Comparison of ENCODE assay signal across 10 mouse cellular contexts in genomic region chr3:107582130-107582874, GRCm38 (mm10). TPM values are rescaled to one million over a fixed set of nuclear protein-coding genes. Genes with fewer than 3 reads are reported as not detected.
DNase-seq lines count a peak whose midpoint lies in the region; ATAC-seq lines count a peak whose summit lies in the region.
"Had no signal": no experiment of that assay in that cellular context is flagged by ENCODE, and none has a peak within 500 bp of the region (broad histone marks: within the 10 kb centered on the region; RNA-seq: fewer than 3 reads in every experiment).

No protein-coding gene starts in this region.

- H3K9ac ChIP-seq in hindbrain, embryonic 13.5 days = no peak overlapping the region

- no peaks in the 10 kb centered on the region for H3K9me3 ChIP-seq in heart, embryonic 10.5 days
- H3K9me3 ChIP-seq in hindbrain, embryonic 13.5 days = no peaks in the 10 kb centered on the region
- H3K9me3 ChIP-seq in midbrain, embryonic 10.5 days (replicated peaks) = no peaks in the 10 kb centered on the region

- WGBS in heart, embryonic 10.5 days = 4% methylated on average over 18 of the region's 18 CpGs
- WGBS in hindbrain, embryonic 13.5 days = 2% methylated on average over 18 of the region's 18 CpGs
- 2% methylated on average over 18 of the region's 18 CpGs for WGBS in midbrain, embryonic 10.5 days

- 0 out of 2 replicates have a peak overlapping the region, but pooled peaks have one; percentile 33 for H3K27ac ChIP-seq in heart, embryonic 10.5 days
- H3K27ac ChIP-seq in hindbrain, embryonic 13.5 days = no peak overlapping the region
- H3K27ac ChIP-seq in midbrain, embryonic 10.5 days (replicated peaks) = no peak overlapping the region

- H3K4me3 ChIP-seq in heart, embryonic 10.5 days = peak overlapping the region; percentile 57
- peak overlapping the region; percentile 27 for H3K4me3 ChIP-seq in hindbrain, embryonic 13.5 days
- peak overlapping the region; percentile 48 for H3K4me3 ChIP-seq in midbrain, embryonic 10.5 days

- H3K36me3 ChIP-seq in heart, embryonic 10.5 days = no peaks in the 10 kb centered on the region
- no peaks in the 10 kb centered on the region for H3K36me3 ChIP-seq in hindbrain, embryonic 13.5 days
- no peaks in the 10 kb centered on the region for H3K36me3 ChIP-seq in midbrain, embryonic 10.5 days

- no peak for DNase-seq in heart, embryonic 10.5 days (ENCODE audit: low spot score)
- no peak for DNase-seq in heart, postnatal 4 days
- DNase-seq in Muller cell, postnatal 12 days (ENCODE audit: inconsistent ontology term) = peak; percentile 22
- DNase-seq in midbrain, embryonic 10.5 days (ENCODE audit: low spot score) = no peak
- DNase-seq in adrenal gland, postnatal 36 days = no peak
- no peak for DNase-seq in adrenal gland, postnatal 4 days (ENCODE audit: low spot score in 2 of 2)
- DNase-seq in thymus, postnatal 0 days (ENCODE audit: low spot score) = no peak
- DNase-seq: thymus, adult 18-20 months had no signal

- ATAC-seq in hindbrain, embryonic 13.5 days (ENCODE audit: low FRiP score) = no peak

- H3K4me2 ChIP-seq in hindbrain, embryonic 13.5 days = peak overlapping the region; percentile 46

- H3K4me1 ChIP-seq in heart, embryonic 10.5 days = peaks cover 33% of the 10 kb centered on the region
- H3K4me1 ChIP-seq in hindbrain, embryonic 13.5 days (replicated peaks) = peaks cover 10% of the 10 kb centered on the region
- peaks cover 32% of the 10 kb centered on the region for H3K4me1 ChIP-seq in midbrain, embryonic 10.5 days

- peaks cover 88% of the 10 kb centered on the region for H3K27me3 ChIP-seq in heart, embryonic 10.5 days (ENCODE audit: insufficient read depth, poor library complexity, severe bottlenecking)
- peaks cover 100% of the 10 kb centered on the region for H3K27me3 ChIP-seq in hindbrain, embryonic 13.5 days
- H3K27me3 ChIP-seq in midbrain, embryonic 10.5 days (ENCODE audit: low read depth, poor library complexity, severe bottlenecking) = peaks cover 97% of the 10 kb centered on the region

RNA-seq across cellular contexts. Expression of gene Alx3, which starts 12.5 kb away (rescaled TPM):
- polyA plus RNA-seq in heart, embryonic 10.5 days (2016; fragmentation: Nextera tagmentation; extraction: Ambion mirVana) = 2.3 and 13.0 TPM in 2 replicates
- not detected for total RNA-seq in heart, postnatal 4 days (2021)
- polyA plus RNA-seq in hindbrain, embryonic 13.5 days (2015; fragmentation: Nextera tagmentation; extraction: Ambion mirVana) = 0.31 and 0.62 TPM in 2 replicates
- polyA plus RNA-seq in midbrain, embryonic 10.5 days (2016; fragmentation: Nextera tagmentation; extraction: Ambion mirVana) = 4.9 and 6.7 TPM in 2 replicates
- not detected for total RNA-seq in adrenal gland, postnatal 36 days (2021)
- not detected for total RNA-seq in adrenal gland, postnatal 4 days (2021)
- polyA plus RNA-seq in thymus, postnatal 0 days (2015; fragmentation: Nextera tagmentation; extraction: Ambion mirVana) = 0.44 and 0.54 TPM in 2 replicates
- polyA plus RNA-seq: C2C12 had no signal

RNA-seq across cellular contexts. Expression of gene Ubl4b, which starts 27.4 kb away (rescaled TPM):
- polyA plus RNA-seq in heart, embryonic 10.5 days (2016; fragmentation: Nextera tagmentation; extraction: Ambion mirVana) = 0.15 TPM in 1 of 2 replicates, not detected in the other
- total RNA-seq in heart, postnatal 4 days (2021) = not detected
- polyA plus RNA-seq in hindbrain, embryonic 13.5 days (2015; fragmentation: Nextera tagmentation; extraction: Ambion mirVana) = not detected in 2 replicates
- 0.12 TPM in 1 of 2 replicates, not detected in the other for polyA plus RNA-seq in midbrain, embryonic 10.5 days (2016; fragmentation: Nextera tagmentation; extraction: Ambion mirVana)
- total RNA-seq in adrenal gland, postnatal 36 days (2021) = not detected
- total RNA-seq in adrenal gland, postnatal 4 days (2021) = under 1 TPM in 1 of 2 experiments, not detected in 1; 0.22 TPM
- not detected in 2 replicates for polyA plus RNA-seq in thymus, postnatal 0 days (2015; fragmentation: Nextera tagmentation; extraction: Ambion mirVana)
- polyA plus RNA-seq: C2C12 had no signal

RNA-seq across cellular contexts. Expression of gene Gm10961, which starts 48.8 kb away (rescaled TPM):
- not detected in 2 replicates for polyA plus RNA-seq in heart, embryonic 10.5 days (2016; fragmentation: Nextera tagmentation; extraction: Ambion mirVana)
- total RNA-seq in heart, postnatal 4 days (2021) = not detected
- polyA plus RNA-seq in hindbrain, embryonic 13.5 days (2015; fragmentation: Nextera tagmentation; extraction: Ambion mirVana) = not detected in 2 replicates
- not detected in 2 replicates for polyA plus RNA-seq in midbrain, embryonic 10.5 days (2016; fragmentation: Nextera tagmentation; extraction: Ambion mirVana)
- not detected for total RNA-seq in adrenal gland, postnatal 36 days (2021)
- not detected for total RNA-seq in adrenal gland, postnatal 4 days (2021)
- polyA plus RNA-seq in thymus, postnatal 0 days (2015; fragmentation: Nextera tagmentation; extraction: Ambion mirVana) = not detected in 2 replicates
- polyA plus RNA-seq: C2C12 had no signal

RNA-seq across cellular contexts. Expression of gene Strip1, which starts 49.2 kb away (rescaled TPM):
- 45.1 and 50.1 TPM in 2 replicates for polyA plus RNA-seq in heart, embryonic 10.5 days (2016; fragmentation: Nextera tagmentation; extraction: Ambion mirVana)
- total RNA-seq in heart, postnatal 4 days (2021) = 10 to 100 TPM; 34.8 to 38.0 TPM
- 143 and 145 TPM in 2 replicates for polyA plus RNA-seq in hindbrain, embryonic 13.5 days (2015; fragmentation: Nextera tagmentation; extraction: Ambion mirVana)
- polyA plus RNA-seq in midbrain, embryonic 10.5 days (2016; fragmentation: Nextera tagmentation; extraction: Ambion mirVana) = 70.0 and 83.8 TPM in 2 replicates
- 10 to 100 TPM; 31.1 to 33.5 TPM for total RNA-seq in adrenal gland, postnatal 36 days (2021)
- 10 to 100 TPM; 35.8 to 40.4 TPM for total RNA-seq in adrenal gland, postnatal 4 days (2021)
- polyA plus RNA-seq in thymus, postnatal 0 days (2015; fragmentation: Nextera tagmentation; extraction: Ambion mirVana) = 30.5 and 33.4 TPM in 2 replicates
